Mouse (Mus musculus): Measurements from ENCODE around the gene Gm5862.
"Not testable (repeated sequence)": the region's sequence is repeated elsewhere in the genome, so short reads cannot be mapped to it uniquely, and the experiment has no call there.

Gene Gm5862

DNA sequence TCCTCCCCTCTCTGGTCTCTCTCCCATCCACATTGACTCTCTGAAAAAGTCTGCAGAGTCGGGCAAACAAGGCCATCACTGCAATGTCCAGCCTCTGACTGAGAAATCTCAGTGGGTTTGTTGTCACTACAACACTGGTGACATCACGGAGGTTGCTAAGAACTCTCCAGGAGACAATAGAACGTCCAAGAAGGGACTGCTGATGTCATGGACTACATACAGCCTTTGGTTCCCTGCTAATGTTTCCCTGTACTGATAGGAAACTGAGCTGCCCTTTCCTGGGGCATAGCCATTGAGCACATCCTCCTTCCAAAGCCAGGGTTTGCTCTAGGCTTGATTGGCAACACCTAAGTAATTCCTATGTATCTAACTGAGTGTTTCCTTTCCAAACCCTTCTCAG, at the start of gene Gm5862:
Gene Gm5862, minus strand, starts transcription at position 101 of the 400 bp plus-strand sequence.
- DNase-seq (ENCODE audit: low read depth, low spot score): not testable (repeated sequence)

GRCm38 (mm10) chr5:26070716-26071115, 48.0 kb upstream of the Gm5862 start:
- no peak for DNase-seq (ENCODE audit: low read depth, low spot score)

DNA sequence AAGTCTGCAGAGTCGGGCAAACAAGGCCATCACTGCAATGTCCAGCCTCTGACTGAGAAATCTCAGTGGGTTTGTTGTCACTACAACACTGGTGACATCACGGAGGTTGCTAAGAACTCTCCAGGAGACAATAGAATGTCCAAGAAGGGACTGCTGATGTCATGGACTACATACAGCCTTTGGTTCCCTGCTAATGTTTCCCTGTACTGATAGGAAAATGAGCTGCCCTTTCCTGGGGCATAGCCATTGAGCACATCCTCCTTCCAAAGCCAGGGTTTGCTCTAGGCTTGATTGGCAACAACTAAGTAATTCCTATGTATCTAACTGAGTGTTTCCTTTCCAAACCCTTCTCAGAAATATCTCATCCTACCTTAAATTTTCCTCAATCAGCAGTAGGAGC, 35.8 kb upstream of the Gm5862 start, which contains the start of gene Gm7347:
Gene Gm7347, minus strand, starts transcription at position 101 of the 400 bp plus-strand sequence.
- DNase-seq (ENCODE audit: low read depth, low spot score): not testable (repeated sequence)

GRCm38 (mm10) chr5:26039458-26039857, 16.7 kb upstream of the Gm5862 start, which contains the start of gene Speer4a:
Gene Speer4a (minus strand): TSS chr5:26039558.
- DNase-seq (ENCODE audit: low read depth, low spot score): not testable (repeated sequence)

GRCm38 (mm10) chr5:26007697-26008096, 15.0 kb downstream of the Gm5862 start:
- not testable (repeated sequence) for DNase-seq (ENCODE audit: low read depth, low spot score)

GRCm38 (mm10) chr5:26006937-26007695, 15.6 kb downstream of the Gm5862 start:
- DNase-seq (ENCODE audit: low read depth, low spot score): not testable (repeated sequence)

DNA sequence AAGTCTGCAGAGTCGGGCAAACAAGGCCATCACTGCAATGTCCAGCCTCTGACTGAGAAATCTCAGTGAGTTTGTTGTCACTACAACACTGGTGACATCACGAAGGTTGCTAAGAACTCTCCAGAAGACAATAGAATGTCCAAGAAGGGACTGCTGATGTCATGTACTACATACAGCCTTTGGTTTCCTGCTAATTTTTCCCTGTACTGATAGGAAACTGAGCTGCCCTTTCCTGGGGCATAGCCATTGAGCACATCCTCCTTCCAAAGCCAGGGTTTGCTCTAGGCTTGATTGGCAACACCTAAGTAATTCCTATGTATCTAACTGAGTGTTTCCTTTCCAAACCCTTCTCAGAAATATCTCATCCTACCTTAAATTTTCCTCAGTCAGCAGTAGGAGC, 18.0 kb downstream of the Gm5862 start, which contains the start of gene Gm1979:
Gene Gm1979, minus strand, starts transcription at position 101 of the 400 bp plus-strand sequence.
- not testable (repeated sequence) for DNase-seq (ENCODE audit: low read depth, low spot score)

DNA sequence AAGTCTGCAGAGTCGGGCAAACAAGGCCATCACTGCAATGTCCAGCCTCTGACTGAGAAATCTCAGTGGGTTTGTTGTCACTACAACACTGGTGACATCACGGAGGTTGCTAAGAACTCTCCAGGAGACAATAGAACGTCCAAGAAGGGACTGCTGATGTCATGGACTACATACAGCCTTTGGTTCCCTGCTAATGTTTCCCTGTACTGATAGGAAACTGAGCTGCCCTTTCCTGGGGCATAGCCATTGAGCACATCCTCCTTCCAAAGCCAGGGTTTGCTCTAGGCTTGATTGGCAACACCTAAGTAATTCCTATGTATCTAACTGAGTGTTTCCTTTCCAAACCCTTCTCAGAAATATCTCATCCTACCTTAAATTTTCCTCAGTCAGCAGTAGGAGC, 34.2 kb downstream of the Gm5862 start, which contains the start of gene Gm21698:
Gene Gm21698, minus strand, starts transcription at position 101 of the 400 bp plus-strand sequence.
- not testable (repeated sequence) for DNase-seq (ENCODE audit: low read depth, low spot score)

DNA sequence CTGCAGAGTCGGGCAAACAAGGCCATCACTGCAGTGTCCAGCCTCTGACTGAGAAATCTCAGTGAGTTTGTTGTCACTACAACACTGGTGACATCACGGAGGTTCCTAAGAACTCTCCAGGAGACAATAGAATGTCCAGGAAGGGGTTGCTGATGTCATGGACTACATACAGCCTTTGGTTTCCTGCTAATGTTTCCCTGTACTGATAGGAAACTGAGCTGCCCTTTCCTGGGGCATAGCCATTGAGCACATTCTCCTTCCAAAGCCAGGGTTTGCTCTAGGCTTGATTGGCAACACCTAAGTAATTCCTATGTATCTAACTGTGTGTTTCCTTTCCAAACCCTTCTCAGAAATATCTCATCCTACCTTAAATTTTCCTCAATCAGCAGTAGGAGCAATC, 50.2 kb downstream of the Gm5862 start, which contains the start of gene Gm21680:
Gene Gm21680, minus strand, starts transcription at position 101 of the 400 bp plus-strand sequence.
- not testable (repeated sequence) for DNase-seq (ENCODE audit: low read depth, low spot score)
